Mouse (Mus musculus): ENCODE data around the gene Ikzf2.

DNA sequence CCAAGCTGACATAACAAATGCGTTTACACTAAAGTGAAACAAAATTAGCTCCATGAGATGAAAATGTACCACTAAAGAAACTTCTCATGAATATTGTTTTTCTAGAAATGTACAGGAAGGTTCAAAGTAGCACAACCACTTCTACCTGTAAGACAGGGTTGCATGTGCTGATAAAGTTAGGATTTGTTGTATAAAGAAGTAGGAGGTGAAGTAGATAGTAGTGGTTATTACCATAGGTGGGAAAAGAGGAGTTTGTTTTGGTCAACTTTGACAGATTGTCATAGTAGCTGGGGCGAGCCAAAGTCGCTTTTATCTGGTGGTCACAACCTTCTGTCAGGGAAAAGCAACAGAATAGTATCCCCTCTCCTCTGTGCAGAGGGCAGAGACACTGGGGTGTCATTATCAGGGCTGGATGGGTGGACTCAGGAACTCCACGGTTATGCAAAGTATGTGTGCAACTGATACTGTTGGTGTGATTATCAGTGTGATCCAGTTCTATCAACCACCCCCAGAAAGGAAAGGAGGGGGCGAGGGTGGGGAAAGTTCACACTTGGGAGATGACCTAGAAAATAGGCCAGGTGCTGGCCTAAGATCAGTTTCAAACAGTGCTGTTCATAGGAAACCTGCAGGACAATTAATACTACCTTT is 127.5 kb downstream of the Ikzf2 start:
- no peak for TF ChIP-seq CTCF (IDR thresholded peaks at IDR 0.05; ENCODE audit: insufficient read depth, low read depth, low read length)
- TF ChIP-seq POLR2A (IDR thresholded peaks at IDR 0.05; ENCODE audit: insufficient read depth, low read depth, low read length), result no peak
